ENCODE assay signal across 8 mouse cellular contexts in the genomic region with DNA sequence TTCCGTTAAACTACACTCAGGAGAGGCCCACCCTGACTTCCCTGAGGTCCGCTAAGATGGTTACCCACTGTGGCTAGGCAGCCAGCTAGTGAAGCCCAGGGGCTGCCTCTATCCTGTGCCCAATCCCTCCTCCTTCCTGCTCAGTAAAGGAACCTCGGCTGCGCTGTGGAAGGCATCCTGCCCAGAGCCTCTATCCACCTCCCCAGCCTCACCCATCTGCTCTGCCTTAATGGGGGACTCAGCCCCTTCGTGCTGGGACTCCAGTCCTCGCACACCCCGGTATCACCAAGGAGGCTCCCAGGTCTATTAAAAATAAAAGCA. TPM values are rescaled to one million over a fixed set of nuclear protein-coding genes. Genes with fewer than 3 reads are reported as not detected.
A peak's percentile ranks its signal among the peaks of the same experiment; 100 is the strongest.
DNase-seq lines count a peak whose midpoint lies in the region; ATAC-seq lines count a peak whose summit lies in the region.

No protein-coding gene starts in this region.

- peaks cover 26% of the 10 kb centered on the region for H3K4me1 ChIP-seq in heart, embryonic 12.5 days (replicated peaks)
- H3K4me1 ChIP-seq in intestine, embryonic 14.5 days (replicated peaks; ENCODE audit: control insufficient read depth, insufficient read depth, low read length): 0 out of 2 replicates have a peak, but pooled peaks cover 3% of the 10 kb centered on the region
- peaks cover 47% of the 10 kb centered on the region for H3K4me1 ChIP-seq in neural tube, embryonic 13.5 days (replicated peaks)

- H3K4me2 ChIP-seq in heart, embryonic 12.5 days: peak overlapping the region; percentile 66
- H3K4me2 ChIP-seq in intestine, embryonic 14.5 days (ENCODE audit: low read length): peak overlapping the region; percentile 60; the same call in 1 of the 2 replicates
- H3K4me2 ChIP-seq in neural tube, embryonic 13.5 days: peak overlapping the region; percentile 80

- H3K4me3 ChIP-seq in heart, embryonic 12.5 days: no peak overlapping the region
- H3K4me3 ChIP-seq in intestine, embryonic 14.5 days (ENCODE audit: low read depth, low read length): peak overlapping the region; percentile 4; the same call in 1 of the 2 replicates
- peak overlapping the region; percentile 59 for H3K4me3 ChIP-seq in neural tube, embryonic 13.5 days

- peaks cover 53% of the 10 kb centered on the region for H3K27me3 ChIP-seq in heart, embryonic 12.5 days (replicated peaks)
- peaks cover 30% of the 10 kb centered on the region for H3K27me3 ChIP-seq in intestine, embryonic 14.5 days (replicated peaks; ENCODE audit: control insufficient read depth, insufficient read depth, low read length)
- peaks cover 10% of the 10 kb centered on the region; the same call in 1 of the 2 replicates for H3K27me3 ChIP-seq in neural tube, embryonic 13.5 days

- no peaks in the 10 kb centered on the region for H3K36me3 ChIP-seq in heart, embryonic 12.5 days
- no peaks in the 10 kb centered on the region for H3K36me3 ChIP-seq in intestine, embryonic 14.5 days (ENCODE audit: control insufficient read depth, insufficient read depth, low read length)
- H3K36me3 ChIP-seq in neural tube, embryonic 13.5 days: peaks cover 20% of the 10 kb centered on the region

- 29% methylated on average over 7 of the region's 7 CpGs for WGBS in heart, embryonic 12.5 days
- WGBS in intestine, embryonic 14.5 days: 19% methylated on average over 7 of the region's 7 CpGs
- 12% methylated on average over 7 of the region's 7 CpGs for whole genome bisulfite sequencing in neural tube, embryonic 13.5 days

- ATAC-seq in heart, embryonic 12.5 days (ENCODE audit: insufficient number of reproducible peaks, low FRiP score): no peak
- ATAC-seq in intestine, embryonic 14.5 days (replicated peaks; ENCODE audit: low FRiP score, low TSS enrichment, low read depth): no peak
- peak; percentile 21; the same call in 1 of the 2 replicates for ATAC-seq in neural tube, embryonic 13.5 days (ENCODE audit: low read depth)

- H3K9ac ChIP-seq in heart, embryonic 12.5 days: no peak overlapping the region
- no peak overlapping the region for H3K9ac ChIP-seq in intestine, embryonic 14.5 days (ENCODE audit: low read length)
- H3K9ac ChIP-seq in neural tube, embryonic 13.5 days: peak overlapping the region; percentile 82

- no peaks in the 10 kb centered on the region for H3K9me3 ChIP-seq in heart, embryonic 12.5 days (replicated peaks)
- H3K9me3 ChIP-seq in intestine, embryonic 14.5 days (ENCODE audit: control insufficient read depth, low read length): no peaks in the 10 kb centered on the region
- H3K9me3 ChIP-seq in neural tube, embryonic 13.5 days: no peaks in the 10 kb centered on the region

- H3K27ac ChIP-seq in heart, embryonic 12.5 days (ENCODE audit: poor library complexity, severe bottlenecking): no peak overlapping the region
- H3K27ac ChIP-seq in intestine, embryonic 14.5 days (ENCODE audit: low read depth): no peak overlapping the region
- H3K27ac ChIP-seq in neural tube, embryonic 13.5 days (replicated peaks): peak overlapping the region; percentile 83

- DNase-seq in heart, postnatal 25 days (ENCODE audit: low spot score): no peak
- peak; percentile 49 to 51 for DNase-seq in thymus, postnatal 10 days (ENCODE audit: low spot score in 2 of 2)
- no peak for DNase-seq in thymus, postnatal 36 days
- DNase-seq in intestine, embryonic 14.5 days (ENCODE audit: low spot score): no peak
- DNase-seq in adrenal gland, adult (ENCODE audit: inconsistent age in 2 of 2, low spot score in 1 of 2): no peak
- DNase-seq in testis, postnatal 10 days (ENCODE audit: low spot score): no peak

- intact Hi-C loops in heart, postnatal 25 days (cut with DNase I): loop anchor here (5.0 kb wide), 2 partner anchors 44 to 221 kb away; no protein-coding TSS in a partner anchor

RNA-seq across cellular contexts. Expression of a gene that starts 3.9 kb away (rescaled TPM):
- polyA plus RNA-seq in heart, embryonic 12.5 days (2016; fragmentation: Nextera tagmentation; extraction: Ambion mirVana): 9.2 and 9.8 TPM in 2 replicates
- total RNA-seq in heart, postnatal 25 days (2021): 10 to 100 TPM; 10.6 to 10.8 TPM
- polyA plus RNA-seq in intestine, embryonic 14.5 days (2014; fragmentation: Nextera tagmentation; extraction: Ambion mirVana): 35.1 and 35.9 TPM in 2 replicates
- polyA plus RNA-seq in neural tube, embryonic 13.5 days (2015; fragmentation: Nextera tagmentation; extraction: Ambion mirVana): 92.4 and 107 TPM in 2 replicates

RNA-seq across cellular contexts. Expression of a gene that starts 8.1 kb away (rescaled TPM):
- polyA plus RNA-seq in heart, embryonic 12.5 days (2016; fragmentation: Nextera tagmentation; extraction: Ambion mirVana): 6.9 and 7.5 TPM in 2 replicates
- 1 to 10 TPM; 4.3 to 4.5 TPM for total RNA-seq in heart, postnatal 25 days (2021)
- 7.1 and 8.4 TPM in 2 replicates for polyA plus RNA-seq in intestine, embryonic 14.5 days (2014; fragmentation: Nextera tagmentation; extraction: Ambion mirVana)
- 16.2 and 20.5 TPM in 2 replicates for polyA plus RNA-seq in neural tube, embryonic 13.5 days (2015; fragmentation: Nextera tagmentation; extraction: Ambion mirVana)

RNA-seq across cellular contexts. Expression of a gene that starts 8.5 kb away (rescaled TPM):
- polyA plus RNA-seq in heart, embryonic 12.5 days (2016; fragmentation: Nextera tagmentation; extraction: Ambion mirVana): 102 and 120 TPM in 2 replicates
- total RNA-seq in heart, postnatal 25 days (2021): 10 to 100 TPM; 43.0 to 49.7 TPM
- polyA plus RNA-seq in intestine, embryonic 14.5 days (2014; fragmentation: Nextera tagmentation; extraction: Ambion mirVana): 140 and 159 TPM in 2 replicates
- 109 and 143 TPM in 2 replicates for polyA plus RNA-seq in neural tube, embryonic 13.5 days (2015; fragmentation: Nextera tagmentation; extraction: Ambion mirVana)

RNA-seq across cellular contexts. Expression of a gene that starts 27.5 kb away (rescaled TPM):
- polyA plus RNA-seq in heart, embryonic 12.5 days (2016; fragmentation: Nextera tagmentation; extraction: Ambion mirVana): 3.7 TPM in 2 replicates
- 10 to 100 TPM; 28.5 to 32.3 TPM for total RNA-seq in heart, postnatal 25 days (2021)
- polyA plus RNA-seq in intestine, embryonic 14.5 days (2014; fragmentation: Nextera tagmentation; extraction: Ambion mirVana): 3.5 and 3.8 TPM in 2 replicates
- polyA plus RNA-seq in neural tube, embryonic 13.5 days (2015; fragmentation: Nextera tagmentation; extraction: Ambion mirVana): 1.4 and 2.1 TPM in 2 replicates

RNA-seq across cellular contexts. Expression of a gene that starts 54.6 kb away (rescaled TPM):
- polyA plus RNA-seq in heart, embryonic 12.5 days (2016; fragmentation: Nextera tagmentation; extraction: Ambion mirVana): 26.9 and 27.2 TPM in 2 replicates
- 10 to 100 TPM; 25.9 to 27.2 TPM for total RNA-seq in heart, postnatal 25 days (2021)
- 53.4 and 64.5 TPM in 2 replicates for polyA plus RNA-seq in intestine, embryonic 14.5 days (2014; fragmentation: Nextera tagmentation; extraction: Ambion mirVana)
- 48.3 and 51.3 TPM in 2 replicates for polyA plus RNA-seq in neural tube, embryonic 13.5 days (2015; fragmentation: Nextera tagmentation; extraction: Ambion mirVana)

Comparison
In these comparisons a context has a peak if more than half of its experiments do, and no peak if none do; other contexts are left out.
1. DNase-seq: peak in thymus, postnatal 10 days (2 of 2); none in heart, postnatal 25 days (single experiment), thymus, postnatal 36 days (0 of 2), intestine, embryonic 14.5 days (single experiment), adrenal gland, adult (0 of 2) and testis, postnatal 10 days (single experiment).
2. Peak in every context shown above with its lines, with median percentiles within 50 percentile points of each other: H3K4me2 ChIP-seq.